Mouse (Mus musculus) limb, embryonic 11.5 days (tissue): Measurements from ENCODE around the gene Usp18. TPM values are rescaled to one million over a fixed set of nuclear protein-coding genes. Genes with fewer than 3 reads are reported as not detected.

Source experiments
- ATAC-seq: fragments of 200-750 bp; cut with Nextera tagmentation; 2 replicates; pipeline ENCODE4 v1.8.0; 2017; ENCODE audit warnings: low read depth; ENCODE audit not compliant: insufficient number of reproducible peaks, low FRiP score, low TSS enrichment
- DNase-seq: peaks from one replicate; pipeline ENCODE4 v3.0.0-alpha.2; 2015; ENCODE audit warnings: low spot score
- H3K27ac ChIP-seq: fragments of 300-500 bp; sonication (generic); replicated peaks from 2 replicates; pipeline ENCODE4 v1.5.1; 2014; ENCODE audit warnings: low read depth, mild to moderate bottlenecking, low read length
- H3K27me3 ChIP-seq: fragments of 300-500 bp; sonication (generic); 2 replicates; pipeline ENCODE4 v1.6.1; 2014; ENCODE audit warnings: mild to moderate bottlenecking, low read length, mixed read lengths; ENCODE audit not compliant: control insufficient read depth, insufficient read depth
- H3K36me3 ChIP-seq: fragments of 300-500 bp; sonication (generic); 2 replicates; pipeline ENCODE4 v1.6.1; 2014; ENCODE audit warnings: mild to moderate bottlenecking, low read length, moderate library complexity, mixed read lengths; ENCODE audit not compliant: control insufficient read depth, insufficient read depth
- H3K4me1 ChIP-seq: fragments of 300-500 bp; sonication (generic); 2 replicates; pipeline ENCODE4 v1.6.1; 2014; ENCODE audit warnings: low read length, mixed read lengths; ENCODE audit not compliant: control insufficient read depth, insufficient read depth
- H3K4me2 ChIP-seq: fragments of 300-500 bp; sonication (generic); 2 replicates; pipeline ENCODE4 v1.6.1; 2014; ENCODE audit warnings: low read depth, mild to moderate bottlenecking, moderate library complexity; ENCODE audit not compliant: severe bottlenecking
- H3K4me3 ChIP-seq: fragments of 300-500 bp; sonication (generic); 2 replicates; pipeline ENCODE4 v1.5.1; 2014; ENCODE audit warnings: low read depth, low read length
- H3K9ac ChIP-seq: fragments of 300-500 bp; sonication (generic); 2 replicates; pipeline ENCODE4 v1.6.1; 2014; ENCODE audit warnings: mild to moderate bottlenecking, low read length
- H3K9me3 ChIP-seq: fragments of 300-500 bp; sonication (generic); 2 replicates; pipeline ENCODE4 v1.6.1; 2016; ENCODE audit warnings: low read length; ENCODE audit not compliant: control insufficient read depth
- WGBS: fragments of 180-500 bp; shearing (Covaris S2); extraction: QIAGEN DNeasy Blood & Tissue Kit; methylation state at CpG from one replicate; pipeline ENCODE4 v1.1.7; 2014; 5-methylcytosine and 5-hydroxymethylcytosine counted together
- polyA plus RNA-seq: library from polyadenylated mRNA; unstranded; fragments of >200 nt; fragmentation: Nextera tagmentation; extraction: Ambion mirVana; gene quantifications from 2 replicates; pipeline ENCODE4 v1.2.1, GENCODE M21; 2014

The Usp18 gene
- polyA plus RNA-seq: 0.67 and 0.89 TPM in 2 replicates

GRCm38 (mm10) chr6:121245127-121246036 is at the start of gene Usp18:
TSS of gene Usp18 (plus strand) at chr6:121245906.
- 0 out of 2 replicates have a peak, but pooled peaks cover 3% of the 10 kb centered on the region for H3K4me1 ChIP-seq
- peaks cover 2% of the 10 kb centered on the region; the same call in 1 of the 2 replicates for H3K27me3 ChIP-seq
- 8% methylated on average over 35 of the region's 35 CpGs for WGBS
- peak within 1 kb of the TSS; percentile 50 for H3K9ac ChIP-seq
- ATAC-seq (peak; percentile 84), DNase-seq (peak; percentile 84)
- peak within 1 kb of the TSS; percentile 53 for H3K4me3 ChIP-seq
- H3K27ac ChIP-seq: no peak within 1 kb of the TSS
- no peaks in the 10 kb centered on the region for H3K36me3 ChIP-seq
- H3K4me2 ChIP-seq: peak within 1 kb of the TSS; percentile 49
- H3K9me3 ChIP-seq: no peaks in the 10 kb centered on the region

- peak overlapping the region; percentile 9; the same call in 1 of the 2 replicates for H3K9ac ChIP-seq
- no peaks in the 10 kb centered on the region for H3K36me3 ChIP-seq
- 6% methylated on average over 9 of the region's 9 CpGs for WGBS
- H3K4me2 ChIP-seq: no peak overlapping the region
- DNase-seq (peak; percentile 70), ATAC-seq (no peak)
- no peaks in the 10 kb centered on the region for H3K27me3 ChIP-seq
- no peaks in the 10 kb centered on the region for H3K9me3 ChIP-seq
- 0 out of 2 replicates have a peak overlapping the region, but pooled peaks have one; percentile 42 for H3K27ac ChIP-seq
- H3K4me1 ChIP-seq: peaks cover 12% of the 10 kb centered on the region; the same call in 1 of the 2 replicates
- no peak overlapping the region for H3K4me3 ChIP-seq
Observed at GRCm38 (mm10) chr6:121197807-121198365, 47.8 kb upstream of the Usp18 start.

GRCm38 (mm10) chr6:121200458-121200857 is 45.2 kb upstream of the Usp18 start:
- H3K9me3 ChIP-seq: no peaks in the 10 kb centered on the region
- WGBS: 78% methylated on average over 4 of the region's 4 CpGs

GRCm38 (mm10) chr6:121202026-121202425 is 43.7 kb upstream of the Usp18 start:
- DNase-seq (no peak), ATAC-seq (no peak)
- Histone ChIP-seq H3K4me2 (no peak overlapping the region), H3K36me3 (no peaks in the 10 kb centered on the region), H3K9me3 (no peaks in the 10 kb centered on the region), H3K4me3 (no peak overlapping the region), H3K4me1 (peaks cover 5% of the 10 kb centered on the region; the same call in 1 of the 2 replicates), H3K27ac (no peak overlapping the region), H3K9ac (no peak overlapping the region), H3K27me3 (no peaks in the 10 kb centered on the region)
- WGBS: 53% methylated on average over 5 of the region's 5 CpGs

More at GRCm38 (mm10) chr6:121200458-121200857, 45.2 kb upstream of the Usp18 start:
- no peak overlapping the region for H3K27ac ChIP-seq
- no peak overlapping the region for H3K4me3 ChIP-seq
- H3K9ac ChIP-seq: no peak overlapping the region
- H3K27me3 ChIP-seq: no peaks in the 10 kb centered on the region
- peaks cover 5% of the 10 kb centered on the region; the same call in 1 of the 2 replicates for H3K4me1 ChIP-seq
- H3K4me2 ChIP-seq: no peak overlapping the region
- no peak for ATAC-seq
- DNase-seq: no peak
- no peaks in the 10 kb centered on the region for H3K36me3 ChIP-seq

DNA sequence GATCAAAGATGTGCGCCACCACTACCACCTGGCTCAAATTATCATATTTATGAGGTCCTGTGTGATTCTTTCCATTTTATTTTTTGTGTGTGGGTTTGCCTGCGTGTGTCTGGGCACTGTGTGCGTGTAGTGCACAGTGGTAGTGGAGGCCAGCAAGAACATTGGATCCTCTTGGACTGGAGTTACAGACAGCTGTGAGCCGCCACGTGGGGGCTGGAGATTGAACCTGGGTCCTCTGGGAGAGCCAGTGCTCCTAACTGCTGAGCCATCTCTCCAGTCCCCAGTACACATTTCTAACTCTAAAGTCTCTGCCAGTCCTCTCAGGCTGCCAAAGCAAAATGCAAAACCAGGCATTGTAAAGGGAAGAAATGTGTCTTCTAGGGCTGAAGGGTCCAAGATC is 39.2 kb upstream of the Usp18 start:
- Histone ChIP-seq H3K27me3 (peaks cover 21% of the 10 kb centered on the region), H3K4me1 (peaks cover 13% of the 10 kb centered on the region; the same call in 1 of the 2 replicates), H3K4me3 (no peak overlapping the region), H3K9me3 (no peaks in the 10 kb centered on the region), H3K27ac (no peak overlapping the region), H3K9ac (no peak overlapping the region), H3K36me3 (no peaks in the 10 kb centered on the region), H3K4me2 (no peak overlapping the region; the same call in 1 of the 2 replicates)
- ATAC-seq (no peak), DNase-seq (no peak)
- 85% methylated on average over 5 of the region's 5 CpGs for WGBS

DNA sequence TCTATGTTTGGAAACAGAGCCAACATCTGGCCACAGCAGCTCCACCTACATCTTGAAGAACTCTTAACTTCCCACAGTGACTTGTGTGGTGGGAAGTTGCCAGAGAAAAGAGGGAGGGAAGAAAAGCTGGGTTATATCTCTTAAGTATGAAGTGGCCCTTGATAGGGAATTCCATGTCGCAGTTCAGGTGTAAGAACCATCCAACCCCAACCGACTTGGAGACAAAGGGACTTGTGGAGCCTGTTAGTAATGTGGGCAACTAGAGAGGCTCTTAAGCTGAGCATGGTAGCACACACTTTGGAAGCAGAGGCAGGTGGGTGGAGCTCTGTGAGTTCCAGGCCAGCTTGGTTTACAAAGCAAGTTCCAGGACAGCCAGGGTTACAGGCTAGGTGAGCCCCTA is 36.1 kb upstream of the Usp18 start:
- WGBS: 78% methylated on average over 2 of the region's 2 CpGs
- Histone ChIP-seq H3K36me3 (no peaks in the 10 kb centered on the region), H3K9me3 (no peaks in the 10 kb centered on the region), H3K27ac (no peak overlapping the region), H3K9ac (no peak overlapping the region), H3K4me1 (peaks cover 15% of the 10 kb centered on the region; the same call in 1 of the 2 replicates), H3K27me3 (peaks cover 27% of the 10 kb centered on the region), H3K4me2 (no peak overlapping the region), H3K4me3 (no peak overlapping the region)
- no peak for DNase-seq
- ATAC-seq: no peak

- WGBS: 4% methylated on average over 30 of the region's 30 CpGs
- peak; percentile 58 for DNase-seq
- peaks cover 15% of the 10 kb centered on the region; the same call in 1 of the 2 replicates for H3K4me1 ChIP-seq
- H3K27ac ChIP-seq: no peak within 1 kb of the TSS
- H3K4me2 ChIP-seq: peak within 1 kb of the TSS; percentile 84
- H3K9me3 ChIP-seq: no peaks in the 10 kb centered on the region
- H3K9ac ChIP-seq: peak within 1 kb of the TSS; percentile 30
- peak within 1 kb of the TSS; percentile 32 for H3K4me3 ChIP-seq
- peaks cover 27% of the 10 kb centered on the region for H3K27me3 ChIP-seq
- ATAC-seq: 0 out of 2 replicates have a peak, but pooled peaks have one; percentile 20
- H3K36me3 ChIP-seq: no peaks in the 10 kb centered on the region
Observed at GRCm38 (mm10) chr6:121210149-121210925, 35.4 kb upstream of the Usp18 start, which contains the start of gene Tuba8. TSS of gene Tuba8 (plus strand) at chr6:121210696.

GRCm38 (mm10) chr6:121210926-121211289 is 34.8 kb upstream of the Usp18 start:
- no peak for ATAC-seq
- DNase-seq: peak; percentile 47
- Histone ChIP-seq H3K9me3 (no peaks in the 10 kb centered on the region), H3K27ac (no peak overlapping the region), H3K27me3 (peaks cover 27% of the 10 kb centered on the region), H3K4me1 (peaks cover 15% of the 10 kb centered on the region; the same call in 1 of the 2 replicates), H3K4me2 (peak overlapping the region; percentile 84), H3K36me3 (no peaks in the 10 kb centered on the region), H3K9ac (peak overlapping the region; percentile 30; the same call in 1 of the 2 replicates), H3K4me3 (peak overlapping the region; percentile 32)
- 1% methylated on average over 12 of the region's 12 CpGs for WGBS
